Mouse (Mus musculus) neural tube, embryonic 15.5 days (tissue): ENCODE measurements around the gene Plpp2. TPM values are rescaled to one million over a fixed set of nuclear protein-coding genes. Genes with fewer than 3 reads are reported as not detected.

Experiments
- ATAC-seq: fragments of 200-750 bp; cut with Nextera tagmentation; 2 replicates; pipeline ENCODE4 v1.8.0; 2017; ENCODE audit warnings: mild to moderate bottlenecking, moderate TSS enrichment, moderate library complexity; ENCODE audit not compliant: low FRiP score
- H3K27ac ChIP-seq: fragments of 300-500 bp; sonication (generic); replicated peaks from 2 replicates; pipeline ENCODE4 v1.5.1; 2015; ENCODE audit warnings: mild to moderate bottlenecking, inconsistent platforms
- H3K27me3 ChIP-seq: fragments of 300-500 bp; sonication (generic); replicated peaks from 2 replicates; pipeline ENCODE4 v1.6.1; 2015; ENCODE audit warnings: inconsistent platforms
- H3K36me3 ChIP-seq: fragments of 300-500 bp; sonication (generic); 2 replicates; pipeline ENCODE4 v1.6.1; 2015; ENCODE audit warnings: inconsistent platforms
- H3K4me1 ChIP-seq: fragments of 300-500 bp; sonication (generic); 2 replicates; pipeline ENCODE4 v1.6.1; 2015; ENCODE audit warnings: inconsistent platforms
- H3K4me2 ChIP-seq: fragments of 300-500 bp; sonication (generic); 2 replicates; pipeline ENCODE4 v1.6.1; 2015; ENCODE audit warnings: inconsistent platforms, mild to moderate bottlenecking, moderate library complexity
- H3K4me3 ChIP-seq: fragments of 300-500 bp; sonication (generic); replicated peaks from 2 replicates; pipeline ENCODE4 v1.5.1; 2015; ENCODE audit warnings: mild to moderate bottlenecking, inconsistent platforms
- H3K9ac ChIP-seq: fragments of 300-500 bp; sonication (generic); replicated peaks from 2 replicates; pipeline ENCODE4 v1.6.1; 2015; ENCODE audit warnings: mild to moderate bottlenecking, inconsistent platforms
- H3K9me3 ChIP-seq: fragments of 300-500 bp; sonication (generic); replicated peaks from 2 replicates; pipeline ENCODE4 v1.6.1; 2016; ENCODE audit warnings: inconsistent platforms
- WGBS: fragments of 180-500 bp; shearing (Covaris S2); methylation state at CpG from one replicate; pipeline ENCODE4 v1.1.7; 2015; ENCODE audit warnings: mixed read lengths; 5-methylcytosine and 5-hydroxymethylcytosine counted together
- polyA plus RNA-seq: library from polyadenylated mRNA; unstranded; fragments of >200 nt; fragmentation: Nextera tagmentation; extraction: Ambion mirVana; gene quantifications from 2 replicates; pipeline ENCODE4 v1.2.1, GENCODE M21; 2015

Plpp2 gene
- polyA plus RNA-seq = 23.7 and 26.2 TPM in 2 replicates

DNA sequence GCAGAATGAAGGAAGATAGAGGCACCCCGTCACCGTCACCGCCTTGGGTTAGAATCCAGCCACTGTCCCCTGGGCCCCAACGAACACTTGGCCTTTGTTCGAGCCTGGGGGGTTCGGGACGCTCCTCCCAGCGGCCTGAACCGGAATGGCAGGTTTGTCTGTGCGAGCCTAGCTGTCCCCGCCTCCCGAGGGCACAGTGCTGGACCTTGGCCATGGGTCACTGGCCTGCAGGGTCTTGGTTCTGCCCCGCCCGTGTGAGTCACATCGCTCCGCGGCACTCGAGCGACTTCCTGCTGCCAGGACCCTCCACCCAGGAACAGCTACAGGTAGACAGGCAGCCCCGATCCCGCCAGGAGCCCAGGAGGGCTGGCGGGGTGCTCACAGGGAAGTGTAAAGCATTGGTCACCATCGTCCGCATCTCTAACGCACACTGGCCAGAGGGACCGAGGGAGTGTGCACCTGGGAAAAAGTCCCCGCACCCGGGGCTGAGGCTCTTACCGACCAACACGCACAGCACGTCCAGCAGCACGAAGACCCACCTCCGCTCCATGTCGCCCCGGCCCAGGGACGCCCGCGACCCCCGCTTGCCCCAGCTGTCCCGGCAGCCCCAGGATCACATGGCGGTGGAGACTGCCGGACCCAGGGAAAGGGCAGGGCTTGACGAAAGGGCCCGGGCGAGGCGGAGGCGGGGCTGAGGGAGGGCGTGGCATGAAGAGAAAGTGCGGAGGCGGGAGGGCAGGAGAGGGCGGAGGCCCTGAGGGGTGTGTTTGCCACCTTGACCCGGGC, at the start of gene Plpp2:
TSS of gene Plpp2 (minus strand) at position 671 of the 786 bp plus-strand sequence.
- no peaks in the 10 kb centered on the region for H3K9me3 ChIP-seq
- peak; percentile 62 for ATAC-seq
- H3K4me1 ChIP-seq = peaks cover 15% of the 10 kb centered on the region
- no peaks in the 10 kb centered on the region for H3K27me3 ChIP-seq
- peak within 1 kb of the TSS; percentile 94 for H3K4me2 ChIP-seq
- H3K9ac ChIP-seq = peak within 1 kb of the TSS; percentile 60
- H3K4me3 ChIP-seq = peak within 1 kb of the TSS; percentile 60
- under 1% methylated on average over 52 of the region's 52 CpGs for WGBS
- H3K27ac ChIP-seq = no peak within 1 kb of the TSS
- H3K36me3 ChIP-seq = no peaks in the 10 kb centered on the region

DNA sequence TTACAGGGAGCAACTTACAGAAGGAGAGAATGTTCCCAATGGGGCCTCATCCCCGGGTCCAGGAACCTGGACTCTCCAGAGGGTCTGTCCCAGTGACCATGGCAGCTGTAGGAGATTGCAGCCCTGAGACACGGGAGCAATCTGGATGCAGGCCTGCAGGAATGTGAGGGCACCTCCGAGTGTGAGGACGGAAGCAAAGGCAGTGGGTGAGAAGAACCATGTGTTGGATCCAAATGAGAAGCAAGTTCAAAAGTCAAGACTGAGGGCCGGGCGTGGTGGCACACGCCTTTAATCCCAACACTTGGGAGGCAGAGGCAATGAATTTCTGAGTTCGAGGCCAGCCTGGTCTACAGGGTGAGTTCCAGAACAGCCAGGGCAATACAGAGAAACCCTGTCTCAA, 47.9 kb upstream of the Plpp2 start:
- H3K27ac ChIP-seq = no peak overlapping the region
- no peak overlapping the region for H3K4me3 ChIP-seq
- H3K9me3 ChIP-seq = no peaks in the 10 kb centered on the region
- H3K36me3 ChIP-seq = no peaks in the 10 kb centered on the region
- 95% methylated on average over 8 of the region's 8 CpGs for WGBS
- no peaks in the 10 kb centered on the region for H3K4me1 ChIP-seq
- H3K4me2 ChIP-seq = no peak overlapping the region
- H3K27me3 ChIP-seq = no peaks in the 10 kb centered on the region
- no peak for ATAC-seq
- no peak overlapping the region for H3K9ac ChIP-seq

- no peak overlapping the region for H3K9ac ChIP-seq
- no peak for ATAC-seq
Observed at GRCm38 (mm10) chr10:79580811-79581210, 47.2 kb upstream of the Plpp2 start.

DNA sequence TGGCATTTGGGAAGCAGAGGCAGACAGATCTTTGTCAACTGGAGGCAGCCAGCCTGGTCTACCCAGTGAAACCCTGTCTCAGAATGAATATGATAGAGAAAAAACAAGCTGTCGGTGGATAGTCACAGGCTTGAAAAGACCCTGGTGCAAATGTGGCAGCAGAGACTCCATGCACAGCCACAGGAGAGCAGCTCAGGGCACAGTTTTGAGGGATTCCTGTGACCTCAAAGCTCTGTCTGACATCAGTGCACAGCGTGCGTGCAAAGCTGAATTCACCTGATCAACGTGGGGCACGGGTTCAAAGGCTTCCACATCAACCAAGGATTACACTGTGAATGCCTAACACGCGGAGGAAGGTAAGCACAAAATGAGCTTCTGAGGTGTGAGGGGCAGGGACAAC, 46.8 kb upstream of the Plpp2 start:
- Histone ChIP-seq H3K9me3 (no peaks in the 10 kb centered on the region), H3K4me1 (no peaks in the 10 kb centered on the region), H3K9ac (no peak overlapping the region), H3K4me3 (no peak overlapping the region), H3K27me3 (no peaks in the 10 kb centered on the region), H3K27ac (no peak overlapping the region), H3K36me3 (no peaks in the 10 kb centered on the region), H3K4me2 (no peak overlapping the region)
- ATAC-seq = no peak
- WGBS = 73% methylated on average over 7 of the region's 7 CpGs

More at GRCm38 (mm10) chr10:79580811-79581210, 47.2 kb upstream of the Plpp2 start:
- H3K4me1 ChIP-seq = no peaks in the 10 kb centered on the region
- no peaks in the 10 kb centered on the region for H3K36me3 ChIP-seq
- no peak overlapping the region for H3K27ac ChIP-seq
- no peaks in the 10 kb centered on the region for H3K9me3 ChIP-seq
- no peaks in the 10 kb centered on the region for H3K27me3 ChIP-seq
- 42% methylated on average over 6 of the region's 6 CpGs for WGBS
- no peak overlapping the region for H3K4me2 ChIP-seq
- H3K4me3 ChIP-seq = no peak overlapping the region

- Histone ChIP-seq H3K27me3 (no peaks in the 10 kb centered on the region), H3K27ac (no peak overlapping the region), H3K4me3 (no peak overlapping the region), H3K36me3 (no peaks in the 10 kb centered on the region), H3K9ac (no peak overlapping the region), H3K9me3 (no peaks in the 10 kb centered on the region), H3K4me1 (no peaks in the 10 kb centered on the region), H3K4me2 (no peak overlapping the region)
- 82% methylated on average over 12 of the region's 12 CpGs for WGBS
- ATAC-seq = no peak
Observed at GRCm38 (mm10) chr10:79579781-79580180, 46.2 kb upstream of the Plpp2 start.

- Histone ChIP-seq H3K4me3 (no peak overlapping the region), H3K36me3 (no peaks in the 10 kb centered on the region), H3K4me2 (no peak overlapping the region), H3K27me3 (no peaks in the 10 kb centered on the region), H3K9ac (no peak overlapping the region), H3K4me1 (no peaks in the 10 kb centered on the region), H3K27ac (no peak overlapping the region), H3K9me3 (no peaks in the 10 kb centered on the region)
- no peak for ATAC-seq
- 81% methylated on average over 7 of the region's 7 CpGs for WGBS
Observed at GRCm38 (mm10) chr10:79578891-79579290, 45.3 kb upstream of the Plpp2 start.

DNA sequence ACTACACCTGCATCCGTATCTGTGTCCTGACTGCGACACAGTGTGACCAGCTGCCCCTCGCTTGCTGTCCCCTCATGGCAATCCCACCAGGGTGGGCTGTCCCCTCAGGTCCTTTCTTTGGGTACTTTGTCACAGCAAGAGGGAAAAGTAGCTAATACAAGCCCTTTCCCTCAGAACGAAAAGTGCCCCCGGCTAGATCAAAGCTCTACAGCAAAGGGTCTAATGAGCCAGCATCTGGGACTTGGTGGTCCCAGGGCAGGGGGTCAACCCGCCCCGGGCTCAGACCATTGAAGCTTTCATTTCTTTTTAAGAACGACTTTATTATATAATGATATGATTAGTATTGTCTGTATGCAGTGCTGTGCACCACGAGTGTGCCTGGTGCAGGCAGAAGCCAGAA, 44.7 kb upstream of the Plpp2 start:
- ATAC-seq = no peak
- Histone ChIP-seq H3K9me3 (no peaks in the 10 kb centered on the region), H3K4me2 (no peak overlapping the region), H3K27ac (no peak overlapping the region), H3K4me1 (no peaks in the 10 kb centered on the region), H3K27me3 (no peaks in the 10 kb centered on the region), H3K4me3 (no peak overlapping the region), H3K36me3 (no peaks in the 10 kb centered on the region), H3K9ac (no peak overlapping the region)
- WGBS = 61% methylated on average over 9 of the region's 9 CpGs

DNA sequence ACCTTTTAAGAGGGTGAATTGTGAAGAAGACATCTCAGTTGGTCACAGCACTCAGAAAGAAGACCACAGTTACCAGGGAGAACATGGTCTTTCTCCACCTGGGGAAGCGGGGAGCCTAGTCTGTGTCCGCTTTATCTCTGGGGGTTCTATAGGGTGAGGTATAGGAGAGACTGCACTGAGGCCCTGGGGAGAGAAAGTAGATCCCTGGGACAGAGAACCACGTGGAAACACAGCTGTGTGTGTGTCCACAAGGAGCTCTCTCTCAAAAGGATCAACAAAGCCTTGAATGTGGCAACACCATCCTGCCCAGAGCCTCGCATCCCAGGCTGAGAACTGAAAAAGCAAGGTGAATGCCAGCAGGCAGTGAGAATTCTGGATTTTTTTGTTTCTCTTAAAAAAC, 43.8 kb upstream of the Plpp2 start:
- WGBS = 75% methylated on average over 4 of the region's 4 CpGs
- ATAC-seq = no peak

GRCm38 (mm10) chr10:79575754-79576153, 42.2 kb upstream of the Plpp2 start:
- ATAC-seq = no peak
- H3K27me3 ChIP-seq = no peaks in the 10 kb centered on the region
- 81% methylated on average over 6 of the region's 6 CpGs for WGBS

More for the DNA sequence above, 43.8 kb upstream of the Plpp2 start:
- Histone ChIP-seq H3K9me3 (no peaks in the 10 kb centered on the region), H3K27ac (no peak overlapping the region), H3K4me3 (no peak overlapping the region), H3K27me3 (no peaks in the 10 kb centered on the region), H3K9ac (no peak overlapping the region), H3K4me1 (no peaks in the 10 kb centered on the region), H3K36me3 (no peaks in the 10 kb centered on the region), H3K4me2 (no peak overlapping the region)

DNA sequence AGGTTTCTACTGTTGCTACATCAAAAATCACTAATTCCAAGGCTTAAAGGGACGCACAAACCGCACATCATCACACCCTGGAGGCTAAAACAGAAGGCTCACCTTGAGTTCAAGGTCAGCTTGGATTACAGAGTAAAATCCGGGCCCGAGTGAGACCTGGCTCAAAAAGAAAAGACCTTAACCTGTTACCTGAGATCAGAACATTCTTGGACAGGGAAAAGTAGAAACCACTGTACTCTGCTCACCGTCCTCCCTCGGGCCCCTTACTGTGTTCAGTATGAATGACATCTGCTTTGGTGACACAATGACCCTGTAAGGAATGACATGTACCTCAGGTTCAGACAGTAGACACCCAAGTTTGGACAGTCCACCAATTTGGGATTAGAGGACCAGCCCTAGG, 41.2 kb upstream of the Plpp2 start:
- H3K9me3 ChIP-seq = no peaks in the 10 kb centered on the region
- no peaks in the 10 kb centered on the region for H3K4me1 ChIP-seq
- no peak overlapping the region for H3K4me3 ChIP-seq
- no peaks in the 10 kb centered on the region for H3K27me3 ChIP-seq
- no peak overlapping the region for H3K4me2 ChIP-seq
- WGBS = 94% methylated on average over 6 of the region's 6 CpGs
- no peak overlapping the region for H3K9ac ChIP-seq
- no peak for ATAC-seq
- H3K27ac ChIP-seq = no peak overlapping the region
- no peaks in the 10 kb centered on the region for H3K36me3 ChIP-seq

More at GRCm38 (mm10) chr10:79575754-79576153, 42.2 kb upstream of the Plpp2 start:
- Histone ChIP-seq H3K36me3 (no peaks in the 10 kb centered on the region), H3K4me3 (no peak overlapping the region), H3K9me3 (no peaks in the 10 kb centered on the region), H3K4me1 (no peaks in the 10 kb centered on the region), H3K4me2 (no peak overlapping the region), H3K9ac (no peak overlapping the region), H3K27ac (no peak overlapping the region)

DNA sequence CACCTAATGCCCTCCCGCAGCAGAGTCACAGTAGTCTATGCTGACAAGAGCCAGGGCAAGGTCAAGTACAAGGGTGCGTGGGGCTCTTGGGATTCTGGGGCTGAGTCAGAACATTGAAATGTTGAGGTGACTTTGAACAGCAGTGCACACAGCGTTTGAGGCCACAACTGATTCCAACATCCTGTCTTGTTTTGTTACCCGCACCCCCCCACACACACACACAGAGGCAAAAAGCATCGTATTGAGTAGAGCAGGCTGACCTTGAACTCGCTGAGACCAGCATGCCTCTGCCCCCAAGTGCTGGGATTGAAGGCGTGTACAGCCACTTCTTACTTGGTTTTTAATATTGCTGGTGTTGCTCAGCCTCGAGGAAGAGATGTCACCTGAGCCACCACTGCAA, 40.8 kb upstream of the Plpp2 start:
- Histone ChIP-seq H3K4me1 (no peaks in the 10 kb centered on the region), H3K27me3 (no peaks in the 10 kb centered on the region), H3K4me3 (no peak overlapping the region), H3K9ac (no peak overlapping the region), H3K9me3 (no peaks in the 10 kb centered on the region), H3K27ac (no peak overlapping the region), H3K4me2 (no peak overlapping the region), H3K36me3 (no peaks in the 10 kb centered on the region)
- WGBS = 89% methylated on average over 8 of the region's 8 CpGs
- ATAC-seq = no peak

- 80% methylated on average over 6 of the region's 6 CpGs for WGBS
- no peaks in the 10 kb centered on the region for H3K9me3 ChIP-seq
Observed at GRCm38 (mm10) chr10:79573611-79574010, 40.0 kb upstream of the Plpp2 start.

More at GRCm38 (mm10) chr10:79573611-79574010, 40.0 kb upstream of the Plpp2 start:
- no peak overlapping the region for H3K27ac ChIP-seq
- no peak overlapping the region for H3K4me3 ChIP-seq
- no peaks in the 10 kb centered on the region for H3K27me3 ChIP-seq
- no peaks in the 10 kb centered on the region for H3K4me1 ChIP-seq
- no peak for ATAC-seq
- H3K36me3 ChIP-seq = no peaks in the 10 kb centered on the region
- H3K4me2 ChIP-seq = no peak overlapping the region
- no peak overlapping the region for H3K9ac ChIP-seq
